Comparison of ENCODE assay signal across 30 mouse cellular contexts in the genomic region with DNA sequence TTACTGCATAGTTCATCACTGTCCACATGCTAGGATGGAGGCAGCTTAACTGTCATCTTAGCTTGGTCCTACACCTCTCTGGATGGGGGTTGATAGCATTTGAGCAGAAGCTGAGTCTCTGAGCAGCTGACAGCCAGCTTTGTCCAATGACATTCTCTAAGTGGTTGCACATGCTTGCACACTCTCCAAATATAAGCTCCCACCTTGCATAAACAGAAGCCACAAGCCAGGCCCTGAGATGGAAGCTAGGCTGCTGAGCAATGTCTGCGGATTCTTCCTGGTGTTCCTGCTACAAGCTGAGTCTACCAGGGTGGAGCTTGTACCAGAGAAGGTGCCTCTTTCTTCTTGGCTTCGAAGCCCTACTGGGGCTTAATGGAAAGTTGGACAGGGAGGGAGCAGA. TPM values are rescaled to one million over a fixed set of nuclear protein-coding genes. Genes with fewer than 3 reads are reported as not detected.
A peak's percentile ranks its signal among the peaks of the same experiment; 100 is the strongest.
DNase-seq lines count a peak whose midpoint lies in the region; ATAC-seq and TF ChIP-seq lines count a peak whose summit lies in the region.
"Had no signal": no experiment of that assay in that cellular context is flagged by ENCODE, and none has a peak within 500 bp of the region (broad histone marks: within the 10 kb centered on the region; RNA-seq: fewer than 3 reads in every experiment).

A gene (plus strand): TSS at position 219 of the 400 bp plus-strand sequence.

- ATAC-seq in stomach, postnatal 0 days (ENCODE audit: low FRiP score, low TSS enrichment), result peak; percentile 59; the same call in 1 of the 2 replicates
- ATAC-seq: forebrain, embryonic 14.5 days had no signal

- no peaks in the 10 kb centered on the region for H3K9me3 ChIP-seq in stomach, postnatal 0 days (ENCODE audit: control insufficient read depth, low read length)
- H3K9me3 ChIP-seq: embryonic facial prominence, embryonic 13.5 days; embryonic facial prominence, embryonic 15.5 days; forebrain, embryonic 10.5 days; forebrain, embryonic 12.5 days had no signal

- TF ChIP-seq CTCF in stomach, postnatal 0 days (IDR thresholded peaks at IDR 0.05; ENCODE audit: low read depth), result no peak

- intact Hi-C loops in gastrocnemius, postnatal 14 days (cut with DNase I; ENCODE audit: low total_unique reads), result no loop called here
- intact Hi-C loops in heart, postnatal 10 days (cut with DNase I), result no loop called here

- no peak within 1 kb of the TSS for H3K27ac ChIP-seq in stomach, postnatal 0 days (replicated peaks)
- H3K27ac ChIP-seq: embryonic facial prominence, embryonic 13.5 days; embryonic facial prominence, embryonic 15.5 days; forebrain, embryonic 10.5 days; forebrain, embryonic 12.5 days had no signal

- no peak within 1 kb of the TSS for H3K4me2 ChIP-seq in stomach, postnatal 0 days (replicated peaks; ENCODE audit: low read depth)
- H3K4me2 ChIP-seq: embryonic facial prominence, embryonic 13.5 days; embryonic facial prominence, embryonic 15.5 days; forebrain, embryonic 12.5 days had no signal

- no peaks in the 10 kb centered on the region for H3K36me3 ChIP-seq in stomach, postnatal 0 days (ENCODE audit: control insufficient read depth, insufficient read depth, low read length)
- H3K36me3 ChIP-seq: embryonic facial prominence, embryonic 13.5 days; embryonic facial prominence, embryonic 15.5 days; forebrain, embryonic 10.5 days; forebrain, embryonic 12.5 days had no signal

- no peaks in the 10 kb centered on the region for H3K4me1 ChIP-seq in stomach, postnatal 0 days (replicated peaks; ENCODE audit: control insufficient read depth, insufficient read depth)
- H3K4me1 ChIP-seq: embryonic facial prominence, embryonic 13.5 days; embryonic facial prominence, embryonic 15.5 days; forebrain, embryonic 10.5 days; forebrain, embryonic 12.5 days had no signal

- no peak within 1 kb of the TSS for H3K9ac ChIP-seq in stomach, postnatal 0 days (ENCODE audit: low read length)
- H3K9ac ChIP-seq: embryonic facial prominence, embryonic 13.5 days; embryonic facial prominence, embryonic 15.5 days; forebrain, embryonic 12.5 days had no signal

- no peak for TF ChIP-seq EP300 in stomach, postnatal 0 days (optimal IDR thresholded peaks at IDR 0.05)

- no peak for DNase-seq in gastrocnemius, postnatal 14 days
- DNase-seq in gastrocnemius, postnatal 4 days (ENCODE audit: low spot score in 2 of 2), result no peak
- peak; percentile 81 for DNase-seq in heart, adult 11 months
- DNase-seq in heart, postnatal 10 days, result no peak
- DNase-seq in lung, postnatal 36 days, result peak; percentile 10
- no peak for DNase-seq in lung, postnatal 10 days
- no peak for DNase-seq in stomach, postnatal 0 days (ENCODE audit: low spot score)
- no peak for DNase-seq in heart, adult 8-10 months (ENCODE audit: low spot score)
- DNase-seq: adrenal gland, adult 2 months; adrenal gland, postnatal 10 days; adrenal gland, postnatal 25 days; cerebellum, adult 11 months; cerebellum, adult 18-20 months; cerebellum, adult 8-10 months; cerebellum, adult 9-11 months; cerebellum, postnatal 14 days; cerebellum, postnatal 36 days; embryo, embryonic 11 days had no signal

- H3K4me3 ChIP-seq in stomach, postnatal 0 days (ENCODE audit: low read depth, low read length), result no peak within 1 kb of the TSS
- H3K4me3 ChIP-seq: embryonic facial prominence, embryonic 13.5 days; embryonic facial prominence, embryonic 15.5 days; erythroblast, embryonic 14.5 days; forebrain, embryonic 10.5 days; forebrain, embryonic 12.5 days had no signal

- no peaks in the 10 kb centered on the region for H3K27me3 ChIP-seq in stomach, postnatal 0 days (ENCODE audit: control insufficient read depth, insufficient read depth, low read length)
- H3K27me3 ChIP-seq: embryonic facial prominence, embryonic 13.5 days; embryonic facial prominence, embryonic 15.5 days; forebrain, embryonic 12.5 days had no signal

- 72% methylated on average over 2 of the region's 2 CpGs for WGBS in stomach, postnatal 0 days

RNA-seq across cellular contexts. Expression of the gene that starts here (rescaled TPM):
- total RNA-seq in gastrocnemius, postnatal 14 days (2021), result 10 to 100 TPM; 31.0 to 33.3 TPM
- total RNA-seq in gastrocnemius, postnatal 4 days (2021), result 1 to 10 TPM; 1.2 to 2.5 TPM
- 1 to 10 TPM in 1 of 2 experiments, under 1 TPM in 1; 0.99 to 1.0 TPM for total RNA-seq in heart, postnatal 10 days (2021)
- polyA plus RNA-seq in stomach, postnatal 0 days (2015; fragmentation: Nextera tagmentation; extraction: Ambion mirVana), result 0.16 and 0.22 TPM in 2 replicates
- 1 to 10 TPM in 2 of 4 experiments, under 1 TPM in 2; 0.50 to 1.3 (median 0.97) TPM for total RNA-seq in heart, adult 8-10 months (2022)
- total RNA-seq: adrenal gland, adult 2 months; adrenal gland, postnatal 25 days; common myeloid progenitor, adult 5-6 weeks; ES-E14; MEL had no signal
- polyA plus RNA-seq: adrenal gland, adult 2 months; brain, embryonic 14.5 days; C2C12; embryonic facial prominence, embryonic 11.5 days; embryonic facial prominence, embryonic 13.5 days; embryonic facial prominence, embryonic 15.5 days; erythroblast, embryonic 14.5 days; forebrain, embryonic 10.5 days; forebrain, embryonic 12.5 days; forebrain, embryonic 14.5 days had no signal

Comparison
In these comparisons a context has a peak if more than half of its experiments do, and no peak if none do; other contexts are left out.
1. RNA of the gene that starts here (total RNA-seq): 31.0 to 33.3 TPM in gastrocnemius, postnatal 14 days; 1.2 to 2.5 TPM in gastrocnemius, postnatal 4 days, 0.50 to 1.3 TPM in heart, adult 8-10 months and 0.99 to 1.0 TPM in heart, postnatal 10 days; every median in the first group is over 4 times any median in the second.
2. DNase-seq: peak in heart, adult 11 months (single experiment) and lung, postnatal 36 days (single experiment); none in gastrocnemius, postnatal 14 days (single experiment), gastrocnemius, postnatal 4 days (0 of 2), heart, postnatal 10 days (0 of 2), lung, postnatal 10 days (single experiment), stomach, postnatal 0 days (single experiment) and heart, adult 8-10 months (single experiment).
3. Peak in ATAC-seq in stomach, postnatal 0 days; RNA of the gene not detected or under 1 TPM.